Mouse (Mus musculus): Measurements from ENCODE around the gene Olfr332. TPM values are rescaled to one million over a fixed set of nuclear protein-coding genes. Genes with fewer than 3 reads are reported as not detected.

Olfr332 gene
- polyA plus RNA-seq, 1 experiment from 2014 or later: not detected

DNA sequence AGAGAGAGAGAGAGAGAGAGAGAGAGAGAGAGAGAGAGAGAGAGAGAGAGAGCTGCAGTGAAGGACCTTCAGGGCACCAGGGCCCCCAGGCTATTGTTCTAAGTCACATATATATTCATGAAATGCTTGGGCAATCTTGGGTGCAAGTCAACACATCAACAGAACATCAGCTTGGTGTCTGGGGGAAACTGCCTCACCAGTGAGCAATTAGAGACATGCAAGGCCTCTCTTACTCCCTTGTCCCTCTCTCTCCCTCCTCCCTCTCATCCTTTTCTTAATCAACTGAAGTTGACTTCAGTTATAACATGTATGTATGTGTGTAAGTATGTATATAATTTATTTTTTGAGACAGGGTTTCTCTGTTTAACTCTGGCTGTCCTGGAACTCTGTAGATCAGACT lies 30.2 kb downstream of the Olfr332 start, which contains the start of gene Olfr30:
Gene Olfr30, minus strand, starts transcription at position 101 of the 400 bp plus-strand sequence.
- H3K27ac ChIP-seq (replicated peaks in 1 of 2; ENCODE audit: control insufficient read depth in 1 of 2, insufficient read depth in 1 of 2, low read depth in 2 of 2, low read length in 2 of 2): no peak within 1 kb of the TSS
- no peak within 1 kb of the TSS for H3K4me2 ChIP-seq (ENCODE audit: low read length)
- H3K9ac ChIP-seq (ENCODE audit: low read length): no peak within 1 kb of the TSS
- H3K9me3 ChIP-seq (ENCODE audit: control insufficient read depth, low read length): no peaks in the 10 kb centered on the region
- no peak for ATAC-seq (ENCODE audit: insufficient number of reproducible peaks, insufficient read depth, low FRiP score, low read depth)
- H3K4me3 ChIP-seq (ENCODE audit: control insufficient read depth in 1 of 2, insufficient read depth in 1 of 2, low read depth in 1 of 2, low read length in 2 of 2): no peak within 1 kb of the TSS
- no peaks in the 10 kb centered on the region for H3K36me3 ChIP-seq (ENCODE audit: control insufficient read depth, insufficient read depth, low read length)
- no peaks in the 10 kb centered on the region for H3K4me1 ChIP-seq (ENCODE audit: control insufficient read depth in 2 of 2, insufficient read depth in 2 of 2, low read length in 2 of 2)
- H3K27me3 ChIP-seq (ENCODE audit: control insufficient read depth, insufficient read depth, low read length): no peaks in the 10 kb centered on the region

DNA sequence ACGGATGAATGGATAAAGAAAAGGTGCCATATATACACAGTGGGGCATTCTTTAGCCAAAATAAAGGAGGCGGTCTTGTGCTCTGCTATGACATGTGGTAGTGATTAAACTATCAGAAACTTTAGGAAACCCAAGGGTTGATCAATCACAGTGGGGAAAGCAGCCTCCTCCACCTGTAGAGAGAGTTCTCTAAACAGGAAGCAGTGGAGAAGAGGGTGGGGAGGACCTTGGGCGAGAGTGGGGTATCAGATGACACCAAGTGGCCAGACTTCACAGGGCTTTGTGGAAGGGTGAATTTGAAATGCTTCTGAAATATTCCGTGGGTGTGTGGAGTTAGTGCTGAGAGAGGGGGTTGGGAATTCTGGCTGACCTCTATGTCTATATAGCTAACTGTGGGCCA lies 38.8 kb downstream of the Olfr332 start:
- no peaks in the 10 kb centered on the region for H3K27me3 ChIP-seq (ENCODE audit: control insufficient read depth, insufficient read depth, low read length)
- 49% methylated on average over 4 of the region's 4 CpGs for WGBS
- no peak overlapping the region for H3K9ac ChIP-seq (ENCODE audit: low read length)
- no peak overlapping the region for H3K4me3 ChIP-seq (ENCODE audit: control insufficient read depth in 1 of 2, insufficient read depth in 1 of 2, low read depth in 1 of 2, low read length in 2 of 2)
- no peaks in the 10 kb centered on the region for H3K36me3 ChIP-seq (ENCODE audit: control insufficient read depth, insufficient read depth, low read length)
- H3K9me3 ChIP-seq (ENCODE audit: control insufficient read depth, low read length): 0 out of 2 replicates have a peak, but pooled peaks cover 4% of the 10 kb centered on the region
- no peak overlapping the region for H3K27ac ChIP-seq (replicated peaks in 1 of 2; ENCODE audit: control insufficient read depth in 1 of 2, insufficient read depth in 1 of 2, low read depth in 2 of 2, low read length in 2 of 2)
- no peak overlapping the region for H3K4me2 ChIP-seq (ENCODE audit: low read length)
- no peaks in the 10 kb centered on the region for H3K4me1 ChIP-seq (ENCODE audit: control insufficient read depth in 2 of 2, insufficient read depth in 2 of 2, low read length in 2 of 2)
- no peak for ATAC-seq (ENCODE audit: insufficient number of reproducible peaks, insufficient read depth, low FRiP score, low read depth)

DNA sequence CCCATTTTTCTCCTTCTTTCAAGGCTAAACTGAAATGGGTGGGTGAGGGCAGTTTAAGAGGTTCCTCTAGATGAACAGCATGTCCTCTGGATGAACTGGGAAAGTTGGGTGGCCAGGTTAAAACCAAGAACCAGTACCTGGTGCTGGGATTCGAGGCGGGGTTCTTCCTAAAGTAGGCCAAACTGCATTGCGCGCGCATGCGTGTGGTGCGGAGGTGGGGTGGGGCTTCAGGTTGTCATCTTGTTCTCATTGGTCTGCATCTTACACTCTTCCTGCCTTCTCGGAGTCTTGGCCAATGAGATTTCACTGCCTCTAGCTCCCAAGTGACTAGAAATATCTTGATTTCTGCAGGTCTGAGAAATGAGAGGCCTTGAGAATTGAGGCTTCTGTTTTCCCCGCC lies 39.6 kb downstream of the Olfr332 start, which contains the start of gene Lypd9:
Gene Lypd9, minus strand, starts transcription at position 165 of the 400 bp plus-strand sequence.
- Histone ChIP-seq H3K27me3 (ENCODE audit: control insufficient read depth, insufficient read depth, low read length) (no peaks in the 10 kb centered on the region), H3K4me1 (ENCODE audit: control insufficient read depth in 2 of 2, insufficient read depth in 2 of 2, low read length in 2 of 2) (no peaks in the 10 kb centered on the region), H3K4me2 (ENCODE audit: low read length) (no peak within 1 kb of the TSS), H3K27ac (replicated peaks in 1 of 2; ENCODE audit: control insufficient read depth in 1 of 2, insufficient read depth in 1 of 2, low read depth in 2 of 2, low read length in 2 of 2) (no peak within 1 kb of the TSS), H3K9ac (ENCODE audit: low read length) (no peak within 1 kb of the TSS), H3K4me3 (ENCODE audit: control insufficient read depth in 1 of 2, insufficient read depth in 1 of 2, low read depth in 1 of 2, low read length in 2 of 2) (no peak within 1 kb of the TSS), H3K36me3 (ENCODE audit: control insufficient read depth, insufficient read depth, low read length) (no peaks in the 10 kb centered on the region), H3K9me3 (ENCODE audit: control insufficient read depth, low read length) (0 out of 2 replicates have a peak, but pooled peaks cover 7% of the 10 kb centered on the region)
- 93% methylated on average over 9 of the region's 9 CpGs for WGBS
- no peak for ATAC-seq (ENCODE audit: insufficient number of reproducible peaks, insufficient read depth, low FRiP score, low read depth)

Other genes starting within 250 kb of the Olfr332 start
- gene 4930438A08Rik, start 217.8 kb downstream of the Olfr332 start, polyA plus RNA-seq (2014; fragmentation: Nextera tagmentation; extraction: Ambion mirVana): not detected in 2 replicates
- 6.9 and 7.6 TPM in 2 replicates for gene Zfp692, start 185.5 kb downstream of the Olfr332 start, polyA plus RNA-seq (2014; fragmentation: Nextera tagmentation; extraction: Ambion mirVana)
- gene Zfp672, start 162.2 kb downstream of the Olfr332 start, polyA plus RNA-seq (2014; fragmentation: Nextera tagmentation; extraction: Ambion mirVana): 33.9 and 38.4 TPM in 2 replicates
- gene Sh3bp5l, start 161.8 kb downstream of the Olfr332 start, polyA plus RNA-seq (2014; fragmentation: Nextera tagmentation; extraction: Ambion mirVana): 19.2 and 19.5 TPM in 2 replicates
- gene Lypd8, start 113.5 kb downstream of the Olfr332 start, polyA plus RNA-seq (2014; fragmentation: Nextera tagmentation; extraction: Ambion mirVana): not detected in 2 replicates
- not detected in 2 replicates for gene 1810065E05Rik, start 71.4 kb downstream of the Olfr332 start, polyA plus RNA-seq (2014; fragmentation: Nextera tagmentation; extraction: Ambion mirVana)
- gene Gm12253, start 60.0 kb downstream of the Olfr332 start, polyA plus RNA-seq (2014; fragmentation: Nextera tagmentation; extraction: Ambion mirVana): not detected in 2 replicates
- not detected in 2 replicates for gene Lypd9, start 39.6 kb downstream of the Olfr332 start, polyA plus RNA-seq (2014; fragmentation: Nextera tagmentation; extraction: Ambion mirVana)
- not detected in 2 replicates for gene Olfr30, start 30.3 kb downstream of the Olfr332 start, polyA plus RNA-seq (2014; fragmentation: Nextera tagmentation; extraction: Ambion mirVana)
- not detected in 2 replicates for gene Olfr331, start 10.0 kb upstream of the Olfr332 start, polyA plus RNA-seq (2014; fragmentation: Nextera tagmentation; extraction: Ambion mirVana)
- not detected in 2 replicates for gene Olfr330, start 42.3 kb upstream of the Olfr332 start, polyA plus RNA-seq (2014; fragmentation: Nextera tagmentation; extraction: Ambion mirVana)
- gene Olfr329-ps, start 53.9 kb upstream of the Olfr332 start, polyA plus RNA-seq (2014; fragmentation: Nextera tagmentation; extraction: Ambion mirVana): not detected in 2 replicates
- gene Olfr328, start 63.1 kb upstream of the Olfr332 start, polyA plus RNA-seq (2014; fragmentation: Nextera tagmentation; extraction: Ambion mirVana): not detected in 2 replicates
- not detected in 2 replicates for gene Olfr224, start 78.0 kb upstream of the Olfr332 start, polyA plus RNA-seq (2014; fragmentation: Nextera tagmentation; extraction: Ambion mirVana)
- gene Olfr325, start 85.2 kb upstream of the Olfr332 start, polyA plus RNA-seq (2014; fragmentation: Nextera tagmentation; extraction: Ambion mirVana): not detected in 2 replicates
- gene Olfr324, start 102.6 kb upstream of the Olfr332 start, polyA plus RNA-seq (2014; fragmentation: Nextera tagmentation; extraction: Ambion mirVana): not detected in 2 replicates
- not detected in 2 replicates for gene 2210407C18Rik, start 123.5 kb upstream of the Olfr332 start, polyA plus RNA-seq (2014; fragmentation: Nextera tagmentation; extraction: Ambion mirVana)
- not detected in 2 replicates for gene Olfr323, start 137.9 kb upstream of the Olfr332 start, polyA plus RNA-seq (2014; fragmentation: Nextera tagmentation; extraction: Ambion mirVana)
- 0.15 TPM in 1 of 2 replicates, not detected in the other for gene Trim58, start 147.9 kb upstream of the Olfr332 start, polyA plus RNA-seq (2014; fragmentation: Nextera tagmentation; extraction: Ambion mirVana)
- not detected in 2 replicates for gene Olfr322, start 166.2 kb upstream of the Olfr332 start, polyA plus RNA-seq (2014; fragmentation: Nextera tagmentation; extraction: Ambion mirVana)
- not detected in 2 replicates for gene Olfr320, start 188.5 kb upstream of the Olfr332 start, polyA plus RNA-seq (2014; fragmentation: Nextera tagmentation; extraction: Ambion mirVana)
- gene Olfr319, start 206.6 kb upstream of the Olfr332 start, polyA plus RNA-seq (2014; fragmentation: Nextera tagmentation; extraction: Ambion mirVana): not detected in 2 replicates
- not detected in 2 replicates for gene Olfr318, start 231.5 kb upstream of the Olfr332 start, polyA plus RNA-seq (2014; fragmentation: Nextera tagmentation; extraction: Ambion mirVana)
- not detected in 2 replicates for gene Olfr317, start 246.7 kb upstream of the Olfr332 start, polyA plus RNA-seq (2014; fragmentation: Nextera tagmentation; extraction: Ambion mirVana)

Data from heart, embryonic 14.5 days (tissue).